Mouse (Mus musculus) heart, adult 2 months (tissue): ENCODE measurements around the gene Vmn2r84. TPM values are rescaled to one million over a fixed set of nuclear protein-coding genes. Genes with fewer than 3 reads are reported as not detected.
"Not testable (repeated sequence)": the region's sequence is repeated elsewhere in the genome, so short reads cannot be mapped to it uniquely, and the experiment has no call there.

Source experiments
- DNase-seq, 2 experiments: peaks; one replicate each; pipeline ENCODE4 v3.0.0; 2021
- H3K27ac ChIP-seq: fragments of 200-600 bp; 2 replicates; pipeline ENCODE4 v1.8.1; 2022
- H3K27me3 ChIP-seq: fragments of 200-500 bp; 2 replicates; pipeline ENCODE4 v1.6.1; 2012; ENCODE audit warnings: mild to moderate bottlenecking, low read length, inconsistent platforms, mixed read lengths; ENCODE audit not compliant: control insufficient read depth, insufficient read depth
- H3K36me3 ChIP-seq: fragments of 200-500 bp; 2 replicates; pipeline ENCODE4 v1.6.1; 2012; ENCODE audit warnings: low read length, inconsistent platforms; ENCODE audit not compliant: control insufficient read depth, insufficient read depth
- H3K4me1 ChIP-seq: fragments of 200-500 bp; 2 replicates; pipeline ENCODE4 v1.6.1; 2011; ENCODE audit warnings: low read length; ENCODE audit not compliant: control insufficient read depth, insufficient read depth
- H3K4me3 ChIP-seq: fragments of 200-600 bp; 2 replicates; pipeline ENCODE4 v1.8.1; 2022
- H3K79me2 ChIP-seq: fragments of 200-500 bp; replicated peaks from 2 replicates; pipeline ENCODE4 v1.6.1; 2012; ENCODE audit warnings: mild to moderate bottlenecking, inconsistent platforms, low read length, moderate library complexity, mixed read lengths; ENCODE audit not compliant: control insufficient read depth, insufficient read depth
- H3K9ac ChIP-seq: fragments of 200-500 bp; 2 replicates; pipeline ENCODE4 v1.6.1; 2012; ENCODE audit warnings: low read depth, mild to moderate bottlenecking, control low read depth, inconsistent platforms, low read length, mixed read lengths
- CTCF ChIP-seq: fragments of 200-600 bp; IDR thresholded peaks from 2 replicates; pipeline ENCODE4 v1.8.1; 2022; ENCODE audit warnings: antibody characterized with exemption, mild to moderate bottlenecking, moderate library complexity
- EP300 ChIP-seq: fragments of 200-500 bp; IDR thresholded peaks from 2 replicates; pipeline ENCODE4 v1.6.1; 2011; ENCODE audit warnings: low read depth, low read length, control low read depth; ENCODE audit not compliant: insufficient read depth
- POLR2A ChIP-seq: fragments of 200-500 bp; IDR thresholded peaks from 2 replicates; pipeline ENCODE4 v1.6.1; 2011; ENCODE audit warnings: mild to moderate bottlenecking, low read depth, low read length, control low read depth; ENCODE audit not compliant: insufficient read depth
- WGBS: fragments of 180-500 bp; shearing (Covaris S2); methylation state at CpG from one replicate; pipeline ENCODE4 v1.1.7; 2018; 5-methylcytosine and 5-hydroxymethylcytosine counted together
- intact Hi-C: fragments of 180-260 bp; cut with DNase I; formaldehyde crosslinking; loops from one replicate; pipeline ENCODE4 v1.15.1; 2025
- polyA plus RNA-seq: library from polyadenylated mRNA; depleted of rRNA; stranded (reverse); fragments of >200 nt; gene quantifications from 2 replicates; pipeline ENCODE4 v1.2.3, GENCODE M21; 2012; rRNA removed
- total RNA-seq, 2 experiments: library from RNA; stranded (reverse); gene quantifications; 2 replicates each; pipeline ENCODE4 v1.2.3; 2021

The Vmn2r84 gene
- total and polyA plus RNA-seq, 3 experiments = not detected

- Histone ChIP-seq H3K27me3 (no peaks in the 10 kb centered on the region), H3K27ac (no peak overlapping the region), H3K9ac (no peak overlapping the region), H3K36me3 (no peaks in the 10 kb centered on the region), H3K4me3 (no peak overlapping the region), H3K79me2 (no peaks in the 10 kb centered on the region), H3K4me1 (no peaks in the 10 kb centered on the region)
- WGBS = 56% methylated on average over 2 of the region's 2 CpGs
- intact Hi-C loops = no loop called here
- TF ChIP-seq EP300 = no peak
- peak; percentile 52 for TF ChIP-seq CTCF
- no peak for TF ChIP-seq POLR2A
- DNase-seq = no peak
Measured at GRCm38 (mm10) chr10:130363438-130364164, 30.5 kb downstream of the Vmn2r84 start.

- H3K27ac ChIP-seq = no peak overlapping the region
- H3K27me3 ChIP-seq = no peaks in the 10 kb centered on the region
- no peak for DNase-seq
- no peaks in the 10 kb centered on the region for H3K36me3 ChIP-seq
- H3K9ac ChIP-seq = no peak overlapping the region
- no peak for TF ChIP-seq CTCF
- no peak for TF ChIP-seq POLR2A
- no peak for TF ChIP-seq EP300
- H3K4me3 ChIP-seq = no peak overlapping the region
- intact Hi-C loops = no loop called here
- WGBS = 87% methylated on average over 1 of the region's 1 CpGs
- H3K79me2 ChIP-seq = no peaks in the 10 kb centered on the region
- H3K4me1 ChIP-seq = no peaks in the 10 kb centered on the region
Measured at GRCm38 (mm10) chr10:130344056-130344455, 50.1 kb downstream of the Vmn2r84 start.

- H3K9ac ChIP-seq, intact Hi-C loops, DNase-seq, H3K4me1 ChIP-seq, H3K4me3 ChIP-seq, H3K27me3 ChIP-seq, H3K27ac ChIP-seq, H3K36me3 ChIP-seq, H3K79me2 ChIP-seq: not testable (repeated sequence)
- WGBS = 78% methylated on average over 4 of the region's 4 CpGs
Measured at GRCm38 (mm10) chr10:130340050-130340449, 54.1 kb downstream of the Vmn2r84 start.

GRCm38 (mm10) chr10:130337581-130337980 lies 56.6 kb downstream of the Vmn2r84 start:
- DNase-seq = no peak
- H3K79me2 ChIP-seq = no peaks in the 10 kb centered on the region
- TF ChIP-seq EP300 (no peak), POLR2A (no peak), CTCF (no peak)
- H3K9ac ChIP-seq = no peak overlapping the region
- no peaks in the 10 kb centered on the region for H3K27me3 ChIP-seq
- 37% methylated on average over 2 of the region's 2 CpGs for WGBS
- H3K4me1 ChIP-seq = no peaks in the 10 kb centered on the region
- no peak overlapping the region for H3K27ac ChIP-seq
- H3K36me3 ChIP-seq = no peaks in the 10 kb centered on the region
- intact Hi-C loops = no loop called here
- H3K4me3 ChIP-seq = no peak overlapping the region

- Histone ChIP-seq H3K9ac (no peak overlapping the region), H3K4me3 (no peak overlapping the region), H3K27ac (no peak overlapping the region), H3K27me3 (no peaks in the 10 kb centered on the region), H3K79me2 (no peaks in the 10 kb centered on the region), H3K36me3 (no peaks in the 10 kb centered on the region), H3K4me1 (no peaks in the 10 kb centered on the region)
- DNase-seq = no peak
- intact Hi-C loops = no loop called here
- 54% methylated on average over 1 of the region's 1 CpGs for WGBS
- TF ChIP-seq POLR2A (no peak), EP300 (no peak), CTCF (no peak)
Measured at GRCm38 (mm10) chr10:130336385-130336784, 57.7 kb downstream of the Vmn2r84 start.

- Histone ChIP-seq H3K36me3 (no peaks in the 10 kb centered on the region), H3K9ac (no peak overlapping the region), H3K27me3 (no peaks in the 10 kb centered on the region), H3K4me1 (no peaks in the 10 kb centered on the region), H3K27ac (no peak overlapping the region), H3K79me2 (no peaks in the 10 kb centered on the region), H3K4me3 (no peak overlapping the region)
- TF ChIP-seq POLR2A (no peak), EP300 (no peak), CTCF (no peak)
- no peak for DNase-seq
- intact Hi-C loops = no loop called here
- WGBS = 71% methylated on average over 1 of the region's 1 CpGs
Measured at GRCm38 (mm10) chr10:130330711-130331110, 63.4 kb downstream of the Vmn2r84 start.

Other genes starting within 250 kb of the Vmn2r84 start
- gene Olfr825, start 227.6 kb downstream of the Vmn2r84 start, total RNA-seq = not detected
- not detected in 2 replicates for gene Olfr825, start 227.6 kb downstream of the Vmn2r84 start, polyA plus RNA-seq
- not detected for gene Olfr826, start 210.1 kb downstream of the Vmn2r84 start, total RNA-seq
- gene Olfr826, start 210.1 kb downstream of the Vmn2r84 start, polyA plus RNA-seq = not detected in 2 replicates
- gene Olfr827, start 179.9 kb downstream of the Vmn2r84 start, total RNA-seq = not detected
- not detected in 2 replicates for gene Olfr827, start 179.9 kb downstream of the Vmn2r84 start, polyA plus RNA-seq
- not detected for gene Neurod4, start 114.1 kb downstream of the Vmn2r84 start, total RNA-seq
- not detected in 2 replicates for gene Neurod4, start 114.1 kb downstream of the Vmn2r84 start, polyA plus RNA-seq
- under 1 TPM; 0.47 to 0.70 TPM for gene Tespa1, start 71.5 kb downstream of the Vmn2r84 start, total RNA-seq
- 0.12 and 0.18 TPM in 2 replicates for gene Tespa1, start 71.5 kb downstream of the Vmn2r84 start, polyA plus RNA-seq
- not detected for gene Vmn2r85, start 35.4 kb upstream of the Vmn2r84 start, total RNA-seq
- gene Vmn2r85, start 35.4 kb upstream of the Vmn2r84 start, polyA plus RNA-seq = not detected in 2 replicates
- gene Vmn2r86, start 61.7 kb upstream of the Vmn2r84 start, total RNA-seq = not detected
- not detected in 2 replicates for gene Vmn2r86, start 61.7 kb upstream of the Vmn2r84 start, polyA plus RNA-seq
- not detected for gene Vmn2r87, start 103.1 kb upstream of the Vmn2r84 start, total RNA-seq
- not detected in 2 replicates for gene Vmn2r87, start 103.1 kb upstream of the Vmn2r84 start, polyA plus RNA-seq